Comparison of ENCODE assay signal across 13 mouse cellular contexts in genomic region chr12:109401696-109402095, GRCm38 (mm10). TPM values are rescaled to one million over a fixed set of nuclear protein-coding genes. Genes with fewer than 3 reads are reported as not detected.
DNase-seq lines count a peak whose midpoint lies in the region; ATAC-seq lines count a peak whose summit lies in the region.
"Had no signal": no experiment of that assay in that cellular context is flagged by ENCODE, and none has a peak within 500 bp of the region (broad histone marks: within the 10 kb centered on the region; RNA-seq: fewer than 3 reads in every experiment).

No protein-coding gene starts in this region.

- H3K4me1 ChIP-seq in heart, embryonic 13.5 days: peaks cover 67% of the 10 kb centered on the region
- H3K4me1 ChIP-seq in lung, embryonic 15.5 days: peaks cover 64% of the 10 kb centered on the region
- H3K4me1 ChIP-seq in intestine, embryonic 14.5 days (replicated peaks; ENCODE audit: control insufficient read depth, insufficient read depth, low read length): peaks cover 60% of the 10 kb centered on the region
- H3K4me1 ChIP-seq in neural tube, embryonic 15.5 days: peaks cover 55% of the 10 kb centered on the region

- H3K9ac ChIP-seq in heart, embryonic 13.5 days: no peak overlapping the region
- H3K9ac ChIP-seq in lung, embryonic 15.5 days: no peak overlapping the region
- H3K9ac ChIP-seq in intestine, embryonic 14.5 days (ENCODE audit: low read length): no peak overlapping the region
- H3K9ac ChIP-seq in neural tube, embryonic 15.5 days (replicated peaks): no peak overlapping the region

- peak overlapping the region; percentile 72 for H3K27ac ChIP-seq in heart, embryonic 13.5 days (replicated peaks)
- peak overlapping the region; percentile 81 for H3K27ac ChIP-seq in lung, embryonic 15.5 days
- peak overlapping the region; percentile 91 for H3K27ac ChIP-seq in intestine, embryonic 14.5 days (ENCODE audit: low read depth)
- H3K27ac ChIP-seq in neural tube, embryonic 15.5 days (replicated peaks): peak overlapping the region; percentile 54; the same call in 1 of the 2 replicates
- H3K27ac ChIP-seq: layer of hippocampus, adult 2 months had no signal

- H3K9me3 ChIP-seq in heart, embryonic 13.5 days: no peaks in the 10 kb centered on the region
- no peaks in the 10 kb centered on the region for H3K9me3 ChIP-seq in lung, embryonic 15.5 days
- no peaks in the 10 kb centered on the region for H3K9me3 ChIP-seq in intestine, embryonic 14.5 days (ENCODE audit: control insufficient read depth, low read length)
- H3K9me3 ChIP-seq in neural tube, embryonic 15.5 days (replicated peaks): no peaks in the 10 kb centered on the region

- intact Hi-C loops in heart, postnatal 14 days (cut with DNase I): no loop called here

- H3K27me3 ChIP-seq in heart, embryonic 13.5 days (replicated peaks): no peaks in the 10 kb centered on the region; the same call in 1 of the 2 replicates
- no peaks in the 10 kb centered on the region for H3K27me3 ChIP-seq in lung, embryonic 15.5 days
- H3K27me3 ChIP-seq in intestine, embryonic 14.5 days (replicated peaks; ENCODE audit: control insufficient read depth, insufficient read depth, low read length): no peaks in the 10 kb centered on the region
- H3K27me3 ChIP-seq in neural tube, embryonic 15.5 days (replicated peaks): 0 out of 2 replicates have a peak, but pooled peaks cover 3% of the 10 kb centered on the region

- 66% methylated on average over 6 of the region's 6 CpGs for WGBS in heart, embryonic 13.5 days
- 40% methylated on average over 6 of the region's 6 CpGs for WGBS in lung, embryonic 15.5 days
- 55% methylated on average over 6 of the region's 6 CpGs for WGBS in intestine, embryonic 14.5 days
- 79% methylated on average over 6 of the region's 6 CpGs for WGBS in neural tube, embryonic 15.5 days

- no peak for DNase-seq in heart, postnatal 14 days
- DNase-seq in lung, postnatal 10 days: no peak
- DNase-seq in intestine, embryonic 14.5 days (ENCODE audit: low spot score): no peak
- DNase-seq in frontal cortex, postnatal 14 days (ENCODE audit: low spot score in 2 of 2): no peak
- DNase-seq in left cerebral cortex, adult 18-20 months (ENCODE audit: low spot score in 2 of 2): no peak
- DNase-seq: cerebellum, adult 9-11 months; lung, adult 18-20 months had no signal

- H3K36me3 ChIP-seq in heart, embryonic 13.5 days: no peaks in the 10 kb centered on the region
- no peaks in the 10 kb centered on the region for H3K36me3 ChIP-seq in lung, embryonic 15.5 days
- no peaks in the 10 kb centered on the region for H3K36me3 ChIP-seq in intestine, embryonic 14.5 days (ENCODE audit: control insufficient read depth, insufficient read depth, low read length)
- no peaks in the 10 kb centered on the region for H3K36me3 ChIP-seq in neural tube, embryonic 15.5 days

- ATAC-seq in heart, embryonic 13.5 days (ENCODE audit: extremely low read depth, insufficient number of reproducible peaks, low FRiP score, low TSS enrichment): no peak
- ATAC-seq in lung, embryonic 15.5 days (ENCODE audit: borderline replicate concordance, extremely low read depth, low FRiP score, low TSS enrichment): no peak
- peak; percentile 6; the same call in 1 of the 2 replicates for ATAC-seq in intestine, embryonic 14.5 days (replicated peaks; ENCODE audit: low FRiP score, low TSS enrichment, low read depth)
- no peak for ATAC-seq in neural tube, embryonic 15.5 days (ENCODE audit: low FRiP score)

- no peak overlapping the region for H3K4me3 ChIP-seq in heart, embryonic 13.5 days
- H3K4me3 ChIP-seq in lung, embryonic 15.5 days: no peak overlapping the region
- no peak overlapping the region for H3K4me3 ChIP-seq in intestine, embryonic 14.5 days (ENCODE audit: low read depth, low read length)
- no peak overlapping the region for H3K4me3 ChIP-seq in neural tube, embryonic 15.5 days (replicated peaks)
- H3K4me3 ChIP-seq: layer of hippocampus, adult 2 months had no signal

- H3K4me2 ChIP-seq in heart, embryonic 13.5 days: no peak overlapping the region
- no peak overlapping the region for H3K4me2 ChIP-seq in lung, embryonic 15.5 days
- no peak overlapping the region for H3K4me2 ChIP-seq in intestine, embryonic 14.5 days (ENCODE audit: low read length)
- no peak overlapping the region for H3K4me2 ChIP-seq in neural tube, embryonic 15.5 days

RNA-seq across cellular contexts. Expression of gene Dlk1, which starts 50.9 kb away (rescaled TPM):
- polyA plus RNA-seq in heart, embryonic 13.5 days (2015; fragmentation: Nextera tagmentation; extraction: Ambion mirVana): 103 and 130 TPM in 2 replicates
- 1 to 10 TPM; 2.7 to 3.1 TPM for total RNA-seq in heart, postnatal 14 days (2021)
- 525 and 559 TPM in 2 replicates for polyA plus RNA-seq in lung, embryonic 15.5 days (2015; fragmentation: Nextera tagmentation; extraction: Ambion mirVana)
- polyA plus RNA-seq in intestine, embryonic 14.5 days (2014; fragmentation: Nextera tagmentation; extraction: Ambion mirVana): 398 and 437 TPM in 2 replicates
- 96.8 and 132 TPM in 2 replicates for polyA plus RNA-seq in neural tube, embryonic 15.5 days (2015; fragmentation: Nextera tagmentation; extraction: Ambion mirVana)
- total RNA-seq in left cerebral cortex, adult 18-20 months (2021): 1 to 10 TPM; 4.7 to 7.5 TPM
- total RNA-seq: monocyte, adult 5-6 weeks had no signal
- polyA plus RNA-seq: C2C12 had no signal
